Mouse (Mus musculus): ENCODE data around the gene Zbp1.

The Zbp1 gene

GRCm38 (mm10) chr2:173182796-173183195 lies 35.9 kb downstream of the Zbp1 start:
- no peak for DNase-seq (ENCODE audit: low read depth, low spot score)
- Histone ChIP-seq H3K27me3 (ENCODE audit: control insufficient read depth, insufficient read depth, low read length, poor library complexity, severe bottlenecking) (no peaks in the 10 kb centered on the region), H3K36me3 (ENCODE audit: control insufficient read depth, insufficient read depth, low read length, poor library complexity, severe bottlenecking) (no peaks in the 10 kb centered on the region)

GRCm38 (mm10) chr2:173181901-173182300 lies 36.8 kb downstream of the Zbp1 start:
- no peak for DNase-seq (ENCODE audit: low read depth, low spot score)
- H3K36me3 ChIP-seq (ENCODE audit: control insufficient read depth, insufficient read depth, low read length, poor library complexity, severe bottlenecking): no peaks in the 10 kb centered on the region
- H3K27me3 ChIP-seq (ENCODE audit: control insufficient read depth, insufficient read depth, low read length, poor library complexity, severe bottlenecking): no peaks in the 10 kb centered on the region

DNA sequence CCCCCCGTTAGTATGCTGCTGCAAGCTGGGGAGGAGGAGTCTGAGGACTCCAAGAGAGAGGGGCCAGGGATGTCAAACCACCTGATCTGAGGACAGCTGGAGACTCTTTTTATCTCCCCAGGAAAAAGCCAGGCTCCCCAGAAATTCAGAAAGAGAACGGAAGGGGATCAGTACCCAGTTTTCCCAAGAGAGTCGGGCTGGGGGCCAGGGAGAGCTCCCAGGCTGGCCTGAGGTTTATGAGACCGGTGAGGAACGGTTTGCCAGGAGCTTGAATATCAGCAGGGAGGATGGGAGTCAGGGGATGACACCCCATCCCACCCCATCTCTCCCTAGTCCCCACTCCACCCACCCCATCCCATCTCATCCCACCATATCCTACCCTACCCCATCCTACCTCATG lies 37.2 kb downstream of the Zbp1 start:
- Histone ChIP-seq H3K27me3 (ENCODE audit: control insufficient read depth, insufficient read depth, low read length, poor library complexity, severe bottlenecking) (no peaks in the 10 kb centered on the region), H3K36me3 (ENCODE audit: control insufficient read depth, insufficient read depth, low read length, poor library complexity, severe bottlenecking) (no peaks in the 10 kb centered on the region)
- no peak for DNase-seq (ENCODE audit: low read depth, low spot score)

DNA sequence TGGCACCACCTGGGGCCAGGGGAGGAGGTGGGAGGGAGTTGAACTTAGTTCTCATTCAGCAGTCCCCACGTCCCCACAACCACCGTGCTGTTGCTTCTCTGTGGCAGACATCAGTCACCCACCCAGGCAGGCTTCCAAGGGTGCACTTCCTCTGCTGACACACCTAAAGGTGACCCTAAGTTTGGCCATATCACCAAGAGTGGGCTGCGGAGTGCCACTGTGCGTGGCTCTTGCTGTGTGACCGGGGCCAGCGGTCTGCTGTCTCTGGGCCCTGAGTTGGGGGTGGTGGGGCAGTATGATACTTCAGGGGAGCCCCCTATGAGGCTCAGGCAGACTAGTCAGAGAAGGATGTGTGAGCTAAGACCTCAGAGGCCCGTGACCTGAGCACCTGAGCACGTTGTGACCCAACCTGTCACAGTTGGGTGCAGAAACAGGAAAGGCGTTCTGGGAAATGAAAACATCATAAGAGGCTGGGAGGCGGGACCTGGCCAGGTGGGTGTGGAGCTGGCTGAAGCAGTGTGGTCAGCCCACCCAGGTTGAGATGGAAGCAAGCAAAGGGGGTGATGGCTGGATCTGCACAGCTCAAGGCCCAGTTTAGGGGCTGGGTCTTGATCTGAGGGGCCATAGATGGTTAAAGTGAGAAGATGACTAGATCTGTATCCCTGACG lies 37.9 kb downstream of the Zbp1 start:
- no peaks in the 10 kb centered on the region for H3K27me3 ChIP-seq (ENCODE audit: control insufficient read depth, insufficient read depth, low read length, poor library complexity, severe bottlenecking)
- DNase-seq (ENCODE audit: low read depth, low spot score): peak; percentile 47
- H3K36me3 ChIP-seq (ENCODE audit: control insufficient read depth, insufficient read depth, low read length, poor library complexity, severe bottlenecking): no peaks in the 10 kb centered on the region

GRCm38 (mm10) chr2:173180026-173180425 lies 38.7 kb downstream of the Zbp1 start:
- no peaks in the 10 kb centered on the region for H3K27me3 ChIP-seq (ENCODE audit: control insufficient read depth, insufficient read depth, low read length, poor library complexity, severe bottlenecking)
- no peaks in the 10 kb centered on the region for H3K36me3 ChIP-seq (ENCODE audit: control insufficient read depth, insufficient read depth, low read length, poor library complexity, severe bottlenecking)
- DNase-seq (ENCODE audit: low read depth, low spot score): no peak

DNA sequence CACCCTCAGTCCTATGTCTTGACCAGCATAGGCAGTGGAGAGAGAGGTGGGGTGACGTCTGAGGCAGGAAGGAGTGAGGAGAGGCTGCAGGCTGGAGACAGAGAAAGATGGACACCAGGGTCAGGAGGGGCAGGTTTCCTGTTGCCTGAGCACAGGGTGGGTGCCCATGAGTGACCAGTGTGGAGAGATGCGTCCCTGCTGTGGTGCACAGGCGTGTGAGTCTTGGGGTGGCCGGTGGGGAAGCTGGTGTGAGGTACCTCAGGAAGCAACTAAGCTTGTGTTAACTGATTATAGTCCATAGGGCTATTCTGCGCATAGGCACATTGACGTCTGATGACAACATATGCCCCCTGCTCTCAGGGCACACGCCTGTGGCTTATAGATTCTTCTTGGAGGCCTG lies 39.7 kb downstream of the Zbp1 start:
- Histone ChIP-seq H3K36me3 (ENCODE audit: control insufficient read depth, insufficient read depth, low read length, poor library complexity, severe bottlenecking) (no peaks in the 10 kb centered on the region), H3K27me3 (ENCODE audit: control insufficient read depth, insufficient read depth, low read length, poor library complexity, severe bottlenecking) (no peaks in the 10 kb centered on the region)
- DNase-seq (ENCODE audit: low read depth, low spot score): no peak

- H3K36me3 ChIP-seq (ENCODE audit: control insufficient read depth, insufficient read depth, low read length, poor library complexity, severe bottlenecking): no peaks in the 10 kb centered on the region
- H3K27me3 ChIP-seq (ENCODE audit: control insufficient read depth, insufficient read depth, low read length, poor library complexity, severe bottlenecking): no peaks in the 10 kb centered on the region
- DNase-seq (ENCODE audit: low read depth, low spot score): no peak
Measured at GRCm38 (mm10) chr2:173177951-173178350, 40.8 kb downstream of the Zbp1 start.

DNA sequence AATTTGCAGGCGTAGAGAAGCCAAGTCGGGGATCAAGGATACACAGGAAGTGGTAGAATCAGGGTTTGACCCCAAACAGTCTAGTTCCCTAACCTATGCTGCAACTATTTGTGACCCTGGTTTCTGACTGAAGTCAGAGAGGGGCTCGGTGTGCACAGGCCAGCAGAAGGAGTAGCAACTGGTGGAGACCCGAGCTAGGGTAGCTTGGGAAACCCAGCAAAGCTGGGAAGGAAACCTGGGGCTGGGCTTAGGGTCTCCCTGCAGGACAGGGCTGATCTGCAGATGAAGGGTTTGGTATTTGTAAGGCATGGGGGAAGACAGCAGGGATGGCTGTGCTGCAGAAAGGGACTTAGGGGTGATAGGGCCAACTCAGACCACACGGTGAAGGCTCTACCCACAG lies 41.2 kb downstream of the Zbp1 start:
- DNase-seq (ENCODE audit: low read depth, low spot score): no peak
- H3K36me3 ChIP-seq (ENCODE audit: control insufficient read depth, insufficient read depth, low read length, poor library complexity, severe bottlenecking): no peaks in the 10 kb centered on the region
- no peaks in the 10 kb centered on the region for H3K27me3 ChIP-seq (ENCODE audit: control insufficient read depth, insufficient read depth, low read length, poor library complexity, severe bottlenecking)

GRCm38 (mm10) chr2:173175703-173176102 lies 43.0 kb downstream of the Zbp1 start:
- DNase-seq (ENCODE audit: low read depth, low spot score): no peak
- H3K27me3 ChIP-seq (ENCODE audit: control insufficient read depth, insufficient read depth, low read length, poor library complexity, severe bottlenecking): no peaks in the 10 kb centered on the region

DNA sequence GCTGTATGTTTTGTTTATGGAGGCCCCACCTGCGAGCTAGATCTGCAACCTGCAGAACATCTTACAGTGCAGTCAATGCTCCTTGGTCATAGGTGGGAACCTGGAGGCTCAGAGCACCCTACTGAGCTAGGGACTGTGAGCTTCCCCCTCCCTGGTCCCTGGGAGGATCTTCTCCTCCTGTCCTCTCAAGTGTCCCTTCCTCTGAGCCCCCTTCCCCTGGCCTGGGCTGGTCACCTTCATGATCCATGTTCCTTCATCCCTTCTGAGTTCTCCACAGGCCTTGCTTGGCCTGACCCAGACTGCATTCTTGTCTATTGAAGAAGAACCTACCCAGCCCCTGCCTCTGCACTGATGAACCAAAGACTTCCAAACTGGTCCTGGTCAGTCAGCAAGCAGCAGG lies 44.2 kb downstream of the Zbp1 start:
- Histone ChIP-seq H3K36me3 (ENCODE audit: control insufficient read depth, insufficient read depth, low read length, poor library complexity, severe bottlenecking) (no peaks in the 10 kb centered on the region), H3K27me3 (ENCODE audit: control insufficient read depth, insufficient read depth, low read length, poor library complexity, severe bottlenecking) (no peaks in the 10 kb centered on the region)
- no peak for DNase-seq (ENCODE audit: low read depth, low spot score)

More at GRCm38 (mm10) chr2:173175703-173176102, 43.0 kb downstream of the Zbp1 start:
- H3K36me3 ChIP-seq (ENCODE audit: control insufficient read depth, insufficient read depth, low read length, poor library complexity, severe bottlenecking): no peaks in the 10 kb centered on the region

GRCm38 (mm10) chr2:173173521-173174511 lies 44.9 kb downstream of the Zbp1 start:
- no peak for DNase-seq (ENCODE audit: low read depth, low spot score)
- Histone ChIP-seq H3K36me3 (ENCODE audit: control insufficient read depth, insufficient read depth, low read length, poor library complexity, severe bottlenecking) (no peaks in the 10 kb centered on the region), H3K27me3 (ENCODE audit: control insufficient read depth, insufficient read depth, low read length, poor library complexity, severe bottlenecking) (no peaks in the 10 kb centered on the region)

DNA sequence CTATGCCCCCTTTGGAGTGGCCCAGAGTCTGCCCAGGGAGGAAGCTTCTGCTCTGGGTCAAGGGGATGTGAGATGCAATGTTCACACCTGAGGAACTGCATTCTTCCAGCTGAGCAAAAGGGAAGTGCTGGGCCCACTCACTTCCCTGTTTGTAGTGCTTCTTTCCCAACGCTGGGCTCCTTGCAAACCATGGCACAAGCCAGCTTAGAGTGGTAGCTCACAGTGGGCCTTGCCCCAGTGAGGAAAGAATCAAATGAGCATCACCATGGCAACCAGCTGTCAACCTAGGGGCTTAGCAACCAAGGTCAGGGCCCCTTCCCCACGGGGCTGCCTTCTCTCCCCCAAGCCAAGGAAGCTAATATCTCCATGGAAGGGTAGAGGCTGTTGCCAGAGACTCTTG lies 45.7 kb downstream of the Zbp1 start:
- H3K27me3 ChIP-seq (ENCODE audit: control insufficient read depth, insufficient read depth, low read length, poor library complexity, severe bottlenecking): no peaks in the 10 kb centered on the region; the same call in 1 of the 2 replicates
- DNase-seq (ENCODE audit: low read depth, low spot score): no peak
- no peaks in the 10 kb centered on the region for H3K36me3 ChIP-seq (ENCODE audit: control insufficient read depth, insufficient read depth, low read length, poor library complexity, severe bottlenecking)

GRCm38 (mm10) chr2:173172386-173172785 lies 46.3 kb downstream of the Zbp1 start:
- Histone ChIP-seq H3K27me3 (ENCODE audit: control insufficient read depth, insufficient read depth, low read length, poor library complexity, severe bottlenecking) (no peaks in the 10 kb centered on the region; the same call in 1 of the 2 replicates), H3K36me3 (ENCODE audit: control insufficient read depth, insufficient read depth, low read length, poor library complexity, severe bottlenecking) (no peaks in the 10 kb centered on the region)
- DNase-seq (ENCODE audit: low read depth, low spot score): no peak

DNA sequence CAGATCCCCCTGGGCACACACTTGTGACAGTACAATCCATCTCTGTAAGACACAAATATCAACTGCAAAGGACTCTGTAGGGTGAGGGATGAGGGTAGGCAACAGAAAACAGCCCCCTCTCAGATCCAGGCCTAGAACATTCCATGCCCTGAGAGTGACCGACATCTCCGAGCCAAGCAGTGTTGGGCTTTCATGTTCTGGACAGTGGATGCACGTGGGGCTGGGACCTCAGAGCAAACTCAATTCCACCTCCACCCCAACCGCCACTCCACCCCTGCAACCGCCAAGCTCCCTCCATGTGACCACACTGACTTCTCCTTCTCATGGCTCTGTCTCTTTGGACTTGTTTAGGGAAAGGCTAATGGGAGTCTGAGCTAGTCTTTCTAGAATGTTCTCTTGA lies 46.8 kb downstream of the Zbp1 start:
- no peak for DNase-seq (ENCODE audit: low read depth, low spot score)
- no peaks in the 10 kb centered on the region for H3K36me3 ChIP-seq (ENCODE audit: control insufficient read depth, insufficient read depth, low read length, poor library complexity, severe bottlenecking)
- H3K27me3 ChIP-seq (ENCODE audit: control insufficient read depth, insufficient read depth, low read length, poor library complexity, severe bottlenecking): no peaks in the 10 kb centered on the region; the same call in 1 of the 2 replicates

- H3K36me3 ChIP-seq (ENCODE audit: control insufficient read depth, insufficient read depth, low read length, poor library complexity, severe bottlenecking): no peaks in the 10 kb centered on the region
- DNase-seq (ENCODE audit: low read depth, low spot score): no peak
- no peaks in the 10 kb centered on the region; the same call in 1 of the 2 replicates for H3K27me3 ChIP-seq (ENCODE audit: control insufficient read depth, insufficient read depth, low read length, poor library complexity, severe bottlenecking)
Measured at GRCm38 (mm10) chr2:173171470-173171869, 47.3 kb downstream of the Zbp1 start.

Measured in splenic B cell, adult 2 months (primary cell).